Mouse (Mus musculus) layer of hippocampus, adult 2 months (tissue): ENCODE data around the gene Guca2a. TPM values are rescaled to one million over a fixed set of nuclear protein-coding genes. Genes with fewer than 3 reads are reported as not detected.
A peak's percentile ranks its signal among the peaks of the same experiment; 100 is the strongest.

ENCODE experiments used
- DNase-seq, 2 experiments: peaks; one replicate each; pipeline ENCODE4 v3.0.0; 2022; ENCODE audit warnings: low spot score in 2 of 2
- H3K27ac ChIP-seq: fragments of 200-600 bp; 2 replicates; pipeline ENCODE4 v1.8.1; 2022
- H3K4me3 ChIP-seq: fragments of 200-600 bp; 2 replicates; pipeline ENCODE4 v1.8.1; 2022; ENCODE audit warnings: mild to moderate bottlenecking
- CTCF ChIP-seq: fragments of 200-600 bp; conservative IDR thresholded peaks from 2 replicates; pipeline ENCODE4 v1.8.1; 2022; ENCODE audit warnings: antibody characterized with exemption, mild to moderate bottlenecking, moderate library complexity
- total RNA-seq, 2 experiments: library from RNA; stranded (reverse); gene quantifications; 2 replicates each; pipeline ENCODE4 v1.2.3; 2021

Gene Guca2a
- total RNA-seq, 2 experiments from 2014 or later: not detected

DNA sequence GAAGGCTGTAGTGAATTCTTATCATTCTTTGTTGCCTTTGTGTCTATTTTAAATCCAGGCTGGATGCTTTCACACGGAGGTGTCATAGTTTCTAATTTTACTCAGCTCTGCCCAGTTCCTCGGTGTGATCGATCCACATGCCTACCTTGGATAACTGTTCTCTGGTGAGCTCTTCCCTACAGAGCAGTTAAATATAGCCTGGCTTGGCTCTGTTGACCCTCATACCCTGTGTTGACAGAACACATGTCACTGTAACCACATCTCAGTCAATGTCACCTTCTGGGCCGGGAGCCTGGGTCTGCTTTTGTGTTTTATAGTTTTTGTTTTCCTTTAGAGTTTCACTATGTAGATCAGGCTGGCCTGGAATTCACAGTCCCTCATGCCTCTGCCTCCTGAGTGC is 24.6 kb downstream of the Guca2a start:
- H3K4me3 ChIP-seq: no peak overlapping the region
- DNase-seq: no peak
- TF ChIP-seq CTCF: no peak
- H3K27ac ChIP-seq: peak overlapping the region; percentile 62; the same call in 1 of the 2 replicates

DNA sequence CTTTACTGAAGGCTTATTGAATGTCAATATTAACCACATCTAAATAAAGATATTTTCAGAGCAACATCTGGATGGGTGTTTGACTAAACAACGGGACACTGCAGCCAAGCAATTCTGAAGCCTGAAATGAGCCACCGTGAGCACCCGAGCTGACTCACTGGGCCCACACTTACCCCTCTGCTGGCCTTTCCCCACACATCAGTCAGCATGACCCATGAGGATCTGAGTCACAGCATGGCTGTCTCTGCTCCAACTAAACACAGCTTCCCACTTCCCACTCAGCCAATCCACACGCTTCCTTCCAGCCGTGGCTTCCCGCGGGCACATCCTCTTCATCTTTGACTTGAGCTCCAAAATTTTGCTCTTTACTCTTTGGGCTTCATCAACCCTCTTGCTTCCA is 25.5 kb downstream of the Guca2a start:
- no peak overlapping the region for H3K4me3 ChIP-seq
- H3K27ac ChIP-seq: no peak overlapping the region; the same call in 1 of the 2 replicates
- no peak for TF ChIP-seq CTCF
- peak in 1 of 2 experiments; percentile 11 for DNase-seq

DNA sequence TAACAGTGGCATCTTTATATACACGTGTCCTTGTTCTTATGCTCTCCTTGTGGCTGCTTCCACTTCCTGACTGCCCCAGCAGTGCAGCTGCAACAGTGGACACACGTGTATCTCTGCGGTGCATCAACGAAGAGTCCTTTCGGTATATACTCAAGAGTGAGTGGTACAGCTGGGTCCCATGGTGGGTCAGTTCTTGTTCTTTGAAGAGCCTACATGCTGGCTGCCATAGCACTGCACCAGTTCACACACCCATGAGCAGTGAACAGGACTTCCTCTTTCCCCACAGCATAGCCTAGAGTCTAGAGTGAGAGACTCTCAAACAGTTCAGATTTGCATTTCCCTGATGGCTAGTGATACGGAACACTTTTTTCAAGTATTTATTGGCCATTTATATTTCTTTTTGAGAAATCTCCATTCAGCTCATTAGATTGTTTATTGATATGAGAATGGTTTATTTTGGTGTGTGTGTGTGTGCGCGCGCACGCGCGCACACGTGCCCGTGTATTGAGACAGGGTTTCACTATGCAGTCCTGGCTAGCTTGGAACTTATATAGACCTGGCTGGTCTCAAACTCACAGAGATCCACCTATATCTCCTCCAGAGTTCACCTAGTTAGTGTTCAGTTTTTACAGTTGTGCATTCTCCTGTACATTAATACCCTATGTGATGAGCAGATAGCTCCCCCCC is 26.0 kb downstream of the Guca2a start:
- DNase-seq: peak in 1 of 2 experiments; percentile 6
- Histone ChIP-seq H3K4me3 (no peak overlapping the region), H3K27ac (no peak overlapping the region)
- no peak for TF ChIP-seq CTCF

DNA sequence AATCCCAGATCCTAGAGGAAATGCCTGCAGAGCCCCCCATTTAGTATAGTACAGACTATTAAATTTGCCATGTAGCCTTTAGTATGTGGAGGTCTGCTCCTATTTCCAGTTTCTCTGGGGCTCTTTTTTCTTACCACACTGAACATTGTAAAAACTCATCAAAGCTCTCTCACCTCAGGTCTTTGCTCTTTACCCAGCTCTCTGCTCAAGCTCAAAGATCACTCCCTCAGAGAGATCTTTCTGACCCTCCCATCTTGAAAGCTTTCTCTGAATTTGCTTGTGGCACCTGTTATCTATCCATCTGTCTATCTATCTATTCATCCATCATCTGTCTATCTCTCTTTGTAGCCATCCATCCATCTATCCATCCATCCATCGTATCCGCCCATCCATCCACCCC is 27.7 kb downstream of the Guca2a start:
- no peak for TF ChIP-seq CTCF
- peak overlapping the region; percentile 51; the same call in 1 of the 2 replicates for H3K27ac ChIP-seq

DNA sequence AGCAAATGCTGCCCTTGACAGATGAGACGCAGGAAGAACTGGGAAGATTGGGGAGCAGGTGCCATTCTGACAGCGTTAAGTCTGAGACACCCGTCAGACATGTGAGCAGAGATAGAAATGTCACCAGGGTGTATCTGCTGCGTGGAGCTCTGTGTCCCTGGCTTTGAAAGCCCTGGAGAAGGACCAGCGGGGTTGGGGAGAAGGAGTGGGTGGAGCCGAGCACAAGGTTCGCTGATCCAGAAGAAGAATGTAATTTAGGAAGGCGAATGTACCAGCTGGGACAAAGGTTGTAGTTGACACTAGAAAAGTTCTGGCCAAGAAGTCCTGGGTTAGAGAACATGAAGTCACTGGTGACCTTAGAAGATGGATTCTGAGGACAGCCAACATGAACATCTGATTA is 28.6 kb downstream of the Guca2a start:
- H3K4me3 ChIP-seq: no peak overlapping the region
- no peak for TF ChIP-seq CTCF
- H3K27ac ChIP-seq: peak overlapping the region; percentile 51; the same call in 1 of the 2 replicates
- DNase-seq: peak in 1 of 2 experiments; percentile 9

More for the DNA sequence above, 27.7 kb downstream of the Guca2a start:
- DNase-seq: no peak
- no peak overlapping the region for H3K4me3 ChIP-seq

DNA sequence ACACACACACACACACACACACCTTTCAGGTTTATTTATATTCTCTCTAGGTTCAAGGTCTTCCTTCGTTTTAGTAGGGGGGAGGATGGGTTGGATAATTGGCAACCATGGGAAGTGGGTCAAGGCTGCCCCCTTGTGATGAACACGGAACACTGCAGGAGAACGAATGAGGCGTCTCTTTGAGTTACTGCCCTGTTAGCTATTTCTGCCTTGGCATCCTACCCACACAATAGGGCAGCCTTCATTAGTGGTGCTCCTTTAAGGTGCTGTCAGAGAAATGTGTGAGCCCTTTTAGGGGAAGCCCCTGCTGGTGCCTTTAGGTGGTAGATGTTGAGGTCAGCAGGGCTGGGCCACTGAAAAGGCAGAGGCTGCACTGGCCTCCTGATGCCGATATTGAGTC is 29.9 kb downstream of the Guca2a start:
- peak; percentile 43 to 70 for DNase-seq
- Histone ChIP-seq H3K4me3 (no peak overlapping the region), H3K27ac (no peak overlapping the region; the same call in 1 of the 2 replicates)
- peak; percentile 80 for TF ChIP-seq CTCF

DNA sequence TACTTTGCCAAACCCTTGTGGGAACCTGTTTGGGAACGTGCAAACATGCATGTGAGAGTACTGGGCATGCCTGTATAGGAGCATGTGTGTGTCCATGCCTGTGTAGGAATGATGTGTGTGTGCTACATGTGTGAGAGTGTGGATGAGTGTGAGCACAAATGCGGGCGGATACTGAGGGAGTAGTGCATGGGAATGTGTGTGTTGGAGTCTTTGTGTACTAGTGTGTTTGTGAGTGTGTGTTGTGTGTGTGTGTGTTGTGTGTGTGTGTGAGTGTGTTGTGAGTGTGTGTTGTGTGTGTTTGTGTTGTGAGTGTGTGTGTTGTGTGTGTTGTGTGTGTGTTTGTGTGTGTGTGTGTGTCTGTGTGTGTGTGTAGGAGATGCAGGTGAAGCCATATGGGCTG is 30.7 kb downstream of the Guca2a start:
- no peak for TF ChIP-seq CTCF
- Histone ChIP-seq H3K4me3 (no peak overlapping the region), H3K27ac (no peak overlapping the region)
- DNase-seq: no peak

DNA sequence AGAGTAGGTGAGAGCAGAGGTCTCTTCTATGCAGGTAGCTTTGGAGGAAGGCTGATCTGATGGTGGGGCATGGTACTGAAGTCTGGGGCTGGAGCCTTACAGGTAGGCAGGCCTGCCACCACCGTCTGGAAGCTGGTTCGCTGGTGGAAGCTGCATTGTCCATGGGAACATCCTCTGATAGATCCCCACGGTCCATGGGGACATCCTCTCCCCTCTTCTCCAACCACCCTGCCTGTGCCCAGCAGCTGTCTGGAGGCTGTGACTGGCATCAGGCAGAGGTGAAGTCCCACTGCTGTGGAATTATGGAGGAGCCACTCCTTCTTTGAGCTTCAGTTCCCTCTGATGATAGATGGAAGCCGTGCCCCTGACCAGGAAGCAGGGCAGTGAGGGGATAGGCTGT is 31.1 kb downstream of the Guca2a start:
- Histone ChIP-seq H3K4me3 (no peak overlapping the region), H3K27ac (no peak overlapping the region)
- no peak for TF ChIP-seq CTCF
- no peak for DNase-seq

DNA sequence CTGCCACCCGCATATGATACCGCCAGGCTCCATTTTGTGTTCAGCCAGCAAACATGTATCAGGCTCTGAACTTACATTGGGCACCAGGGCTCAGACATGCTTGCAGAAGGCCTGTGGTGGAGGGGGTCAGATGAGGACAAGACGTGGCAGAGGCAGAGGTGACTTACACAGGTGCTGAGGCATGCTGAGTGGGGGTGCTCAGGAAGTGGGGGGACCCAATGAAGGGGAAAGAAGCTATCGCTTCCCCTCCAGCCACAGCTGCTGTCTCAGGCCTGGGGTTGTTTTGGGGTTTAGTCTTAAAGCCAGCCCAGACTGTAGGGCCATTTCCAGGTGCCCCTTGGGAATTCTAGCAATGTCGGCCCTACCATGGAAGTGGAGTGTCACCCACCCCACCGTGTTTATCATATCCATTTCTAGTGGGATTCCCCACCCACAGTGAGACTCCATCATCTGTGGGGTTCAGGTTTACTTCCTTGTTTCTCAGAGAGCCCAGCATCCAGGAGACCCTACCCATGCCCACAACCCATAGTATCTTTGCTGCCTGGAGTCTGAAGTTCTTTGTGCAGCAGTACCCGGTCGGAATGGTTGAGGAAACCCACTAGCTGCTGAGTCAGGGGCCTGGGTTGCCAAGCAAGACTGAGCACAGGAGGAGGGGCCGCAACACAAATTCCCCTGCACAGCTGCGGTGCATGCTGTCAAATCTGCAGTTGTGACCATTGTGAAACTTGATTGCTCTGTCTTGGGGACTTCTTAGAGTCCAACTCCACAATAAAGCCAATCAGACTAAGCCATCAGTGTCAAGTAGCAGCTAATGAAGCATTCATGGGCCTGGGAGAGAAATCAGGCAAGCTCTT is 32.1 kb downstream of the Guca2a start:
- no peak for DNase-seq
- no peak overlapping the region for H3K4me3 ChIP-seq
- H3K27ac ChIP-seq: no peak overlapping the region
- no peak for TF ChIP-seq CTCF

DNA sequence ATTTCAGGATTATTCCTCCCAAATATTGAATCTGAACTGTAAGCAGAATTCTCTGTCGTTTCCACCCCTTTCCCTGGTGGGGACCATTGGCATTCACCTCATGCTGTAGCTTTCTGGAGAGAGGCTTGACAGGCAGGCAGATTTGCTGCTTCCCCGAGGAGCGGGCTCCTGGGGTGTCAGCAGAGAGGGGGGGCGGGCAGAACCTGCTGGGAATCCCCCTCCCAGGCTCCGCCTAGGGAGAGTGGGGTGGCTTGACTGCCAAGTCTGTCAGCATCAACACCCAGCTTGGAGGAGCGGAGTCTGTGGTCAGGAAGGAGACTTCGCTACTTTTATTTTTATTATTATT is 32.7 kb downstream of the Guca2a start:
- DNase-seq: no peak
- H3K4me3 ChIP-seq: no peak overlapping the region
- TF ChIP-seq CTCF: no peak
- H3K27ac ChIP-seq: no peak overlapping the region

DNA sequence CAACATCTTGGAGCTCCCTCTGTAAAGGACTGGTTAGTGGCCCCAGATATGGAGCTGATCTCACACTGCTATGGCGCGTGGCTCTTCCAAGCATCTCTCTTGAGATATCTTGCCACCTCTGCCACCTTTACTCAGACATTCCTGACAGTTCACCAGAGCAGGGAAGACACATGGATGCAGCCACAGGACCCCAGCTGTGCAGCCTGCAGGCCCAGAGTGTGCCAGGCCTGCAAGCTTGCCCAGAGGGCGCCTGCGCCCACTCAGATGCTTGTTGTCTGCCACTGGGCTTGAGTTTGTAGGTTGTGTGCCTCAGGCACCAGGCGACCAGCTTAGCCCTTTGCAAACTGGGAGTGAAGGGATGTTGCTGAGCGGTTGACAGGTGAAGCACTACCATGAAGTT is 33.2 kb downstream of the Guca2a start:
- no peak overlapping the region for H3K27ac ChIP-seq
- H3K4me3 ChIP-seq: no peak overlapping the region
- TF ChIP-seq CTCF: no peak
- peak in 1 of 2 experiments; percentile 6 for DNase-seq

DNA sequence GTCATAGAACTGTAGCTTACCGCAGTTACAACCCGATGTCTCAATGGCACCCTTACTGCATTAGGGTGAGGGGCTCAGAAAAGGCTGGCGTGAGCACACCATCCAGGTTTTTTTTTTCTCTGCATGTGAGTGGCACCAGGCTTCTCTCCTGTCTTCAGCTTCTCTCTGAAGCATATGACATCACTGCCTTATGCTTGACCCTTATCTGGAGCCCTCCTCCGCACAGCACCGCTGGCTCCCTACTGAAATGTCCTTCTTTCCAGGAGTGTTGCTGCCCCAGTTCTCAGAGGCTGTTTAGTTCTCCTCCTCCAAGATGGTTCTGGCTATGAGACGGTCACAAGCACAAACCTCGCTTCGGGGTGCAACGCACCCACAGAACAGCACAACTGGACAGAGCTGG is 33.7 kb downstream of the Guca2a start:
- Histone ChIP-seq H3K4me3 (no peak overlapping the region), H3K27ac (no peak overlapping the region)
- DNase-seq: peak in 1 of 2 experiments; percentile 2
- no peak for TF ChIP-seq CTCF

DNA sequence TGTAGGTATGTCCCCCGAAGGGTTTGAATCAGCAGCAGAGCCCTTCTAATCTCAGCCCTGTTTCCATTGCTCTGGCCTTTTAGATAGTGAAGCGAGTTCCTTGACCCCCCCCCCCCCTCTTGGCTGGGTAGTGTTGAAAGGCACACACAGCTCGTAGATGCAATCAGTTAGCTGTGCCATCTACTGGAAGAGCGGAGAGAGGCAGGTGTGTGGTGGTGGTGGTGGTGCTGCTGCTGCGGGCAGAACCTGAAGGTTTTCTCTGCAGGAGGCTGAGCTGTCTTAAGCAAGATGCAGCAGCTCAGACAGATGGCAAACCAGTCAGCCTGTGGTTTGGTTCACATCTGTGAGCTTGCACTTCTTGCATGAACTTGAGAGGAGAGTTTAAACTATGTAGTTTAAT is 35.2 kb downstream of the Guca2a start:
- Histone ChIP-seq H3K4me3 (no peak overlapping the region), H3K27ac (no peak overlapping the region)
- TF ChIP-seq CTCF: peak; percentile 60
- DNase-seq: peak in 1 of 2 experiments; percentile 23
